Mouse (Mus musculus): Measurements from ENCODE around the gene Mmgt2. TPM values are rescaled to one million over a fixed set of nuclear protein-coding genes. Genes with fewer than 3 reads are reported as not detected.

Mmgt2 gene
- polyA plus RNA-seq, 1 experiment from 2014 or later: 44.7 TPM

GRCm38 (mm10) chr11:62624341-62625291, 23.8 kb upstream of the Mmgt2 start:
- Histone ChIP-seq H3K36me3 (peaks cover 7% of the 10 kb centered on the region; the same call in 1 of the 2 replicates), H3K9ac (no peak overlapping the region), H3K9me3 (replicated peaks) (no peaks in the 10 kb centered on the region), H3K27me3 (no peaks in the 10 kb centered on the region), H3K4me1 (replicated peaks) (peaks cover 52% of the 10 kb centered on the region), H3K27ac (peak overlapping the region; percentile 74), H3K4me2 (0 out of 2 replicates have a peak overlapping the region, but pooled peaks have one; percentile 19), H3K4me3 (no peak overlapping the region)
- 29% methylated on average over 10 of the region's 10 CpGs for WGBS
- ATAC-seq (replicated peaks; ENCODE audit: insufficient number of reproducible peaks, insufficient read depth, low FRiP score, low read depth): peak; percentile 23

DNA sequence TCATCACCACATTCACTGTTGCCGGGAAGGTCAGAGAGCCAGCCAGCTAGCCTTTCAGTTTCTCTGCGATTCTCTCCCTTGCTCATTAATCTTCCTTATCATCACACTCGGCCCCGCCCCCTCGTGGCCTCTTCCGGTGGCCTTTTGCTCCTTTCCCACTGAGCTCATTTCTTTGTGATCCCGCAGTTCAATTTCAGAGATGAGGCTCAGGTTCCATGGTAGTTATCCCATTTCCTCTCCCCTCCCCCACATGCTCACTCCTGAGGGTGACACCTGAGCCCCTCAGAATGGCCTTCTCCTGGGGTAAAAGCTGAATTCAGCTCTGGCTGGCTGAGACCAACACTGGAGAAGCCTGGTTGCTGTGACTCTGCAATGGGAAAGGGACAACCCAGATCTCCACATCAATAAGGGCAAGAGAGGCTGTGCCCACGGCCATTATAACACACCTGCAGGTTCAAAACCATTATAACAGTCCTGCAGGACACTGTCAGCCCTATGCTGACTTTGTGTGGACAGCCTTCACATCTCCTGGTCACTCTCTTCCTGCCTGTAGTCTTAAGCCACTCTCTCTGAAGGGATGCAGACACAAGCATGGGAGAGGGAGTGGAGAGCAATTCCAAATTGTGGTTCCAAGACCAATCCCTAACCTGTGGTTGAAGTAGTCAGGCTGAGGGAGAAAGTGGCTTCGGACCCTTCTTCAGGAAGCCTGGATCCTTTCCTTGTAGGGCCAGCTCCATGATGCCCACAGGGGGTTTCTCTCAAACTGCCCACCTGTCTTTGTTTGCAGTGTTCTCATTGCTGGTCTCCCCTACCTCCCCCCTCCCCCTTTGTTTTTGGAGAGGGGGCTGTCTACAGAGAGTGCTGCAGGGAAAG, 18.9 kb upstream of the Mmgt2 start:
- H3K36me3 ChIP-seq: no peaks in the 10 kb centered on the region
- WGBS: 9% methylated on average over 9 of the region's 9 CpGs
- H3K27me3 ChIP-seq: no peaks in the 10 kb centered on the region
- no peak for ATAC-seq (replicated peaks; ENCODE audit: insufficient number of reproducible peaks, insufficient read depth, low FRiP score, low read depth)
- no peak overlapping the region for H3K4me3 ChIP-seq
- peaks cover 56% of the 10 kb centered on the region for H3K4me1 ChIP-seq (replicated peaks)
- H3K27ac ChIP-seq: peak overlapping the region; percentile 50
- H3K4me2 ChIP-seq: peak overlapping the region; percentile 42
- H3K9me3 ChIP-seq (replicated peaks): no peaks in the 10 kb centered on the region
- H3K9ac ChIP-seq: 0 out of 2 replicates have a peak overlapping the region, but pooled peaks have one; percentile 30

GRCm38 (mm10) chr11:62630225-62630821, 18.1 kb upstream of the Mmgt2 start:
- peak overlapping the region; percentile 42 for H3K4me2 ChIP-seq
- H3K9ac ChIP-seq: peak overlapping the region; percentile 30
- 6% methylated on average over 11 of the region's 11 CpGs for WGBS
- no peaks in the 10 kb centered on the region for H3K27me3 ChIP-seq
- H3K36me3 ChIP-seq: no peaks in the 10 kb centered on the region
- peaks cover 56% of the 10 kb centered on the region for H3K4me1 ChIP-seq (replicated peaks)
- H3K4me3 ChIP-seq: peak overlapping the region; percentile 13
- H3K9me3 ChIP-seq (replicated peaks): no peaks in the 10 kb centered on the region
- peak; percentile 30; the same call in 1 of the 2 replicates for ATAC-seq (replicated peaks; ENCODE audit: insufficient number of reproducible peaks, insufficient read depth, low FRiP score, low read depth)
- H3K27ac ChIP-seq: peak overlapping the region; percentile 50

- H3K4me2 ChIP-seq: no peak overlapping the region
- peaks cover 58% of the 10 kb centered on the region for H3K4me1 ChIP-seq (replicated peaks)
- WGBS: 68% methylated on average over 4 of the region's 4 CpGs
Measured at GRCm38 (mm10) chr11:62631138-62631537, 17.3 kb upstream of the Mmgt2 start.

DNA sequence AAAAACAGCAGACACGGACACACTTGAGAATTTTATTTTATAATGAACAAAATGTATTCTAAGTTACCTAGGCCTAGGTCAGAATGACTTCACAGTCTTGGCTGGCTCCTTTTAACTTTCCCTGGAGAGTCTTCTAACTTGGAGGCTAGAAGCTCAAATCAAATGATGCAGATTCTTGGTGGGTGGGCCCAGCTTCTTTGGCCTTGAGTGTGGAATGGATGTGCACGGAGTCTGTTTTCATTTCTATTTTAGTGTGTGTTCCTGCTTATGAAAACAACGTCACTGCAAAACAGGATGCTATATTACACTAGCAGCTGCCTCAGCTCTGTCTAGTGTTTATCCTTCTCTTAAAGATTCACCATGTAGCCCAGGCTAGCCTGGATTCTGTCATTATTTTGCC, 13.1 kb upstream of the Mmgt2 start:
- Histone ChIP-seq H3K27me3 (no peaks in the 10 kb centered on the region), H3K4me2 (no peak overlapping the region), H3K36me3 (no peaks in the 10 kb centered on the region), H3K9me3 (replicated peaks) (no peaks in the 10 kb centered on the region), H3K4me1 (replicated peaks) (peaks cover 74% of the 10 kb centered on the region), H3K9ac (no peak overlapping the region), H3K27ac (peak overlapping the region; percentile 85), H3K4me3 (no peak overlapping the region)
- 41% methylated on average over 3 of the region's 3 CpGs for WGBS
- ATAC-seq (replicated peaks; ENCODE audit: insufficient number of reproducible peaks, insufficient read depth, low FRiP score, low read depth): no peak

More at GRCm38 (mm10) chr11:62631138-62631537, 17.3 kb upstream of the Mmgt2 start:
- Histone ChIP-seq H3K27me3 (no peaks in the 10 kb centered on the region), H3K27ac (no peak overlapping the region), H3K4me3 (no peak overlapping the region), H3K9me3 (replicated peaks) (no peaks in the 10 kb centered on the region), H3K36me3 (no peaks in the 10 kb centered on the region), H3K9ac (no peak overlapping the region)
- no peak for ATAC-seq (replicated peaks; ENCODE audit: insufficient number of reproducible peaks, insufficient read depth, low FRiP score, low read depth)

- Histone ChIP-seq H3K27me3 (no peaks in the 10 kb centered on the region), H3K4me1 (replicated peaks) (peaks cover 74% of the 10 kb centered on the region), H3K4me3 (no peak overlapping the region; the same call in 1 of the 2 replicates), H3K27ac (peak overlapping the region; percentile 85), H3K9ac (0 out of 2 replicates have a peak overlapping the region, but pooled peaks have one; percentile 22), H3K9me3 (replicated peaks) (no peaks in the 10 kb centered on the region), H3K4me2 (peak overlapping the region; percentile 24), H3K36me3 (no peaks in the 10 kb centered on the region)
- WGBS: 39% methylated on average over 11 of the region's 11 CpGs
- no peak for ATAC-seq (replicated peaks; ENCODE audit: insufficient number of reproducible peaks, insufficient read depth, low FRiP score, low read depth)
Measured at GRCm38 (mm10) chr11:62636105-62636839, 12.2 kb upstream of the Mmgt2 start.

GRCm38 (mm10) chr11:62636840-62637221, 11.6 kb upstream of the Mmgt2 start:
- Histone ChIP-seq H3K36me3 (no peaks in the 10 kb centered on the region), H3K4me3 (no peak overlapping the region; the same call in 1 of the 2 replicates), H3K9me3 (replicated peaks) (no peaks in the 10 kb centered on the region), H3K27me3 (no peaks in the 10 kb centered on the region), H3K9ac (no peak overlapping the region), H3K4me1 (replicated peaks) (peaks cover 77% of the 10 kb centered on the region), H3K27ac (peak overlapping the region; percentile 85), H3K4me2 (peak overlapping the region; percentile 24)
- WGBS: 48% methylated on average over 3 of the region's 3 CpGs
- ATAC-seq (replicated peaks; ENCODE audit: insufficient number of reproducible peaks, insufficient read depth, low FRiP score, low read depth): peak; percentile 81

DNA sequence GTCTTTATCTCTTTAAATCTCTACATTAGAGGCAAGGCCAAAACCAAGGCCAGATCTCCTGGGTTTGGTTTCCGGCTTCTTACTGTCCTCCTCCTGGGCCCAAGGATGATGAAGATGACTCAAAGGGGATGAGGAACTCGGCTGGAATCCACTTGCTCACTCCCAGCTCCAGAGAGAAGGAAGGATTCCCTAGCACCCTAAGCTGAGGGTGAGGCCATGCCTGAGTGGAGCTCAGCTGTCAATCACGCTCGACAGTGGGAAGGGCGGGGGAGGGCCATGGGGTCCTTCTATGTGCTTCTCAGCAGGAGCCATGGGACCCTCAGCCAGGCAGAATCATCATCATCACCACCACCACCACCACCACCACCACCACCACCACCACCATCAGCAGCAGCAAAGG, 11.1 kb upstream of the Mmgt2 start:
- Histone ChIP-seq H3K4me3 (no peak overlapping the region), H3K9me3 (replicated peaks) (no peaks in the 10 kb centered on the region), H3K27me3 (no peaks in the 10 kb centered on the region), H3K36me3 (no peaks in the 10 kb centered on the region), H3K9ac (no peak overlapping the region), H3K4me2 (0 out of 2 replicates have a peak overlapping the region, but pooled peaks have one; percentile 24), H3K4me1 (replicated peaks) (peaks cover 83% of the 10 kb centered on the region), H3K27ac (peak overlapping the region; percentile 85)
- WGBS: 67% methylated on average over 5 of the region's 5 CpGs
- ATAC-seq (replicated peaks; ENCODE audit: insufficient number of reproducible peaks, insufficient read depth, low FRiP score, low read depth): 0 out of 2 replicates have a peak, but pooled peaks have one; percentile 3

GRCm38 (mm10) chr11:62637806-62638205, 10.7 kb upstream of the Mmgt2 start:
- no peak overlapping the region for H3K4me3 ChIP-seq
- H3K27ac ChIP-seq: peak overlapping the region; percentile 85
- no peak for ATAC-seq (replicated peaks; ENCODE audit: insufficient number of reproducible peaks, insufficient read depth, low FRiP score, low read depth)
- H3K4me1 ChIP-seq (replicated peaks): peaks cover 87% of the 10 kb centered on the region
- H3K27me3 ChIP-seq: no peaks in the 10 kb centered on the region
- H3K9ac ChIP-seq: no peak overlapping the region
- H3K9me3 ChIP-seq (replicated peaks): no peaks in the 10 kb centered on the region
- 56% methylated on average over 6 of the region's 6 CpGs for WGBS
- no peak overlapping the region for H3K4me2 ChIP-seq
- H3K36me3 ChIP-seq: no peaks in the 10 kb centered on the region

DNA sequence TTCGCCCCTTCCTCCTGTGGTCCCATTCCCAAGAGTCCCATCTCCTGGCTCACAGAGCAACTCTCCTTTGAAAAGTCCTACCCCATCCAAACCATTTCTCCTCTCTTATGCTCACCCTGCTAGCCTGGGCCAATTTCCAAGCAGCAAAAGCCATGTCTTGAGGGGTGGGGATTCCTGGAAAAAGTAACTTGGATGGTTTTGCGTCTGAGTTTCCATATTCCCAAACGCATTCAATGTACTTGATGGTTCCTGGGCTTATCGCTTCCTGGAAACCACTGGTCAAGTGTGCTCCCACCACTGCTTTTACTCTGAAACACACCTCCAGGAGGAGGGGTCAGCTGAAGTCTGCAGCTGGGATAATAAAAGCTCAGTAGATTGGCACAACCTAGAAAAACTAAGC, 10.1 kb upstream of the Mmgt2 start:
- WGBS: 65% methylated on average over 4 of the region's 4 CpGs
- Histone ChIP-seq H3K36me3 (no peaks in the 10 kb centered on the region), H3K27me3 (no peaks in the 10 kb centered on the region), H3K4me3 (no peak overlapping the region), H3K9ac (no peak overlapping the region), H3K4me1 (replicated peaks) (peaks cover 93% of the 10 kb centered on the region), H3K27ac (peak overlapping the region; percentile 85), H3K4me2 (no peak overlapping the region), H3K9me3 (replicated peaks) (no peaks in the 10 kb centered on the region)
- ATAC-seq (replicated peaks; ENCODE audit: insufficient number of reproducible peaks, insufficient read depth, low FRiP score, low read depth): no peak

All from heart, embryonic 15.5 days (tissue).